Mouse (Mus musculus) limb, embryonic 11.5 days (tissue): ENCODE measurements at regions not wholly inside any gene's neighbourhood (a gene's known extent, or its start where the extent isn't known, plus 50 kb on each side); places are given as distances from the start of the nearest gene placed in this dataset.

ENCODE experiments used
- ATAC-seq: fragments of 200-750 bp; cut with Nextera tagmentation; 2 replicates; pipeline ENCODE4 v1.8.0; 2017; ENCODE audit warnings: low read depth; ENCODE audit not compliant: insufficient number of reproducible peaks, low FRiP score, low TSS enrichment
- DNase-seq: peaks from one replicate; pipeline ENCODE4 v3.0.0-alpha.2; 2015; ENCODE audit warnings: low spot score
- H3K27ac ChIP-seq: fragments of 300-500 bp; sonication (generic); replicated peaks from 2 replicates; pipeline ENCODE4 v1.5.1; 2014; ENCODE audit warnings: low read depth, mild to moderate bottlenecking, low read length
- H3K27me3 ChIP-seq: fragments of 300-500 bp; sonication (generic); 2 replicates; pipeline ENCODE4 v1.6.1; 2014; ENCODE audit warnings: mild to moderate bottlenecking, low read length, mixed read lengths; ENCODE audit not compliant: control insufficient read depth, insufficient read depth
- H3K36me3 ChIP-seq: fragments of 300-500 bp; sonication (generic); 2 replicates; pipeline ENCODE4 v1.6.1; 2014; ENCODE audit warnings: mild to moderate bottlenecking, low read length, moderate library complexity, mixed read lengths; ENCODE audit not compliant: control insufficient read depth, insufficient read depth
- H3K4me1 ChIP-seq: fragments of 300-500 bp; sonication (generic); 2 replicates; pipeline ENCODE4 v1.6.1; 2014; ENCODE audit warnings: low read length, mixed read lengths; ENCODE audit not compliant: control insufficient read depth, insufficient read depth
- H3K4me2 ChIP-seq: fragments of 300-500 bp; sonication (generic); 2 replicates; pipeline ENCODE4 v1.6.1; 2014; ENCODE audit warnings: low read depth, mild to moderate bottlenecking, moderate library complexity; ENCODE audit not compliant: severe bottlenecking
- H3K4me3 ChIP-seq: fragments of 300-500 bp; sonication (generic); 2 replicates; pipeline ENCODE4 v1.5.1; 2014; ENCODE audit warnings: low read depth, low read length
- H3K9ac ChIP-seq: fragments of 300-500 bp; sonication (generic); 2 replicates; pipeline ENCODE4 v1.6.1; 2014; ENCODE audit warnings: mild to moderate bottlenecking, low read length
- H3K9me3 ChIP-seq: fragments of 300-500 bp; sonication (generic); 2 replicates; pipeline ENCODE4 v1.6.1; 2016; ENCODE audit warnings: low read length; ENCODE audit not compliant: control insufficient read depth
- WGBS: fragments of 180-500 bp; shearing (Covaris S2); extraction: QIAGEN DNeasy Blood & Tissue Kit; methylation state at CpG from one replicate; pipeline ENCODE4 v1.1.7; 2014; 5-methylcytosine and 5-hydroxymethylcytosine counted together

GRCm38 (mm10) chr12:95937705-95938104 lies 245.7 kb downstream of the Flrt2 start:
- Histone ChIP-seq H3K27ac (no peak overlapping the region), H3K4me3 (no peak overlapping the region), H3K4me2 (no peak overlapping the region), H3K9me3 (no peaks in the 10 kb centered on the region), H3K27me3 (no peaks in the 10 kb centered on the region), H3K9ac (no peak overlapping the region), H3K4me1 (no peaks in the 10 kb centered on the region), H3K36me3 (no peaks in the 10 kb centered on the region)
- WGBS, result 78% methylated on average over 4 of the region's 4 CpGs
- DNase-seq, result no peak
- ATAC-seq, result no peak

- no peaks in the 10 kb centered on the region for H3K27me3 ChIP-seq
- no peak overlapping the region for H3K27ac ChIP-seq
- H3K9me3 ChIP-seq, result no peaks in the 10 kb centered on the region
- peak; percentile 41 for DNase-seq
- no peak overlapping the region for H3K9ac ChIP-seq
- peak; percentile 89 for ATAC-seq
- no peaks in the 10 kb centered on the region for H3K4me1 ChIP-seq
- no peaks in the 10 kb centered on the region for H3K36me3 ChIP-seq
- WGBS, result 73% methylated on average over 1 of the region's 1 CpGs
- no peak overlapping the region for H3K4me2 ChIP-seq
- H3K4me3 ChIP-seq, result no peak overlapping the region
These were observed 248.5 kb downstream of the Flrt2 start for GRCm38 (mm10) chr12:95940465-95941012.

GRCm38 (mm10) chr12:95959786-95960504 lies 267.9 kb downstream of the Flrt2 start:
- H3K9me3 ChIP-seq, result no peaks in the 10 kb centered on the region
- no peaks in the 10 kb centered on the region for H3K36me3 ChIP-seq
- H3K27me3 ChIP-seq, result no peaks in the 10 kb centered on the region
- no peak for DNase-seq
- ATAC-seq, result no peak
- WGBS, result 73% methylated on average over 6 of the region's 6 CpGs
- H3K9ac ChIP-seq, result no peak overlapping the region
- H3K4me1 ChIP-seq, result 0 out of 2 replicates have a peak, but pooled peaks cover 2% of the 10 kb centered on the region
- no peak overlapping the region for H3K4me3 ChIP-seq
- no peak overlapping the region for H3K4me2 ChIP-seq
- H3K27ac ChIP-seq, result no peak overlapping the region

- Histone ChIP-seq H3K27me3 (no peaks in the 10 kb centered on the region), H3K9me3 (no peaks in the 10 kb centered on the region), H3K27ac (no peak overlapping the region), H3K36me3 (no peaks in the 10 kb centered on the region), H3K4me1 (0 out of 2 replicates have a peak, but pooled peaks cover 2% of the 10 kb centered on the region), H3K9ac (no peak overlapping the region), H3K4me3 (no peak overlapping the region), H3K4me2 (no peak overlapping the region)
- no peak for ATAC-seq
- DNase-seq, result no peak
- WGBS, result 44% methylated on average over 3 of the region's 3 CpGs
These were observed 268.5 kb downstream of the Flrt2 start for GRCm38 (mm10) chr12:95960505-95960871.

GRCm38 (mm10) chr12:95962817-95963216 lies 270.8 kb downstream of the Flrt2 start:
- WGBS, result 28% methylated on average over 4 of the region's 4 CpGs
- H3K4me1 ChIP-seq, result 0 out of 2 replicates have a peak, but pooled peaks cover 2% of the 10 kb centered on the region
- no peak overlapping the region for H3K27ac ChIP-seq
- DNase-seq (peak; percentile 26), ATAC-seq (no peak)
- no peak overlapping the region for H3K9ac ChIP-seq
- H3K4me3 ChIP-seq, result no peak overlapping the region
- no peaks in the 10 kb centered on the region for H3K9me3 ChIP-seq
- no peak overlapping the region for H3K4me2 ChIP-seq
- H3K27me3 ChIP-seq, result no peaks in the 10 kb centered on the region
- H3K36me3 ChIP-seq, result no peaks in the 10 kb centered on the region

- Histone ChIP-seq H3K4me1 (no peaks in the 10 kb centered on the region), H3K4me3 (no peak overlapping the region), H3K27me3 (no peaks in the 10 kb centered on the region), H3K9me3 (no peaks in the 10 kb centered on the region), H3K36me3 (no peaks in the 10 kb centered on the region), H3K27ac (no peak overlapping the region), H3K4me2 (no peak overlapping the region), H3K9ac (no peak overlapping the region)
- DNase-seq, result no peak
- peak; percentile 65; the same call in 1 of the 2 replicates for ATAC-seq
- WGBS, result 77% methylated on average over 5 of the region's 5 CpGs
These were observed 296.8 kb downstream of the Flrt2 start for GRCm38 (mm10) chr12:95988669-95989288.

- no peak overlapping the region for H3K9ac ChIP-seq
- no peak for ATAC-seq
- DNase-seq, result no peak
- H3K4me3 ChIP-seq, result no peak overlapping the region
- no peak overlapping the region for H3K27ac ChIP-seq
- H3K4me2 ChIP-seq, result no peak overlapping the region
- H3K27me3 ChIP-seq, result no peaks in the 10 kb centered on the region
- 72% methylated on average over 2 of the region's 2 CpGs for WGBS
- no peaks in the 10 kb centered on the region for H3K9me3 ChIP-seq
- no peaks in the 10 kb centered on the region for H3K4me1 ChIP-seq
- no peaks in the 10 kb centered on the region for H3K36me3 ChIP-seq
These were observed 302.9 kb downstream of the Flrt2 start for GRCm38 (mm10) chr12:95994963-95995362.

GRCm38 (mm10) chr12:96030180-96030579 lies 338.2 kb downstream of the Flrt2 start:
- ATAC-seq (no peak), DNase-seq (no peak)
- H3K27ac ChIP-seq, result no peak overlapping the region
- H3K9ac ChIP-seq, result no peak overlapping the region
- 38% methylated on average over 1 of the region's 1 CpGs for WGBS
- no peak overlapping the region for H3K4me2 ChIP-seq
- no peaks in the 10 kb centered on the region for H3K36me3 ChIP-seq
- H3K9me3 ChIP-seq, result no peaks in the 10 kb centered on the region
- H3K4me1 ChIP-seq, result no peaks in the 10 kb centered on the region
- H3K4me3 ChIP-seq, result no peak overlapping the region
- no peaks in the 10 kb centered on the region for H3K27me3 ChIP-seq
